Mouse (Mus musculus) v-Abl transformed pro-B cells (cell line): ENCODE results near the gene Napsa.

Source experiments
- in situ Hi-C, 2 experiments: fragments of 400-800 bp; cut with MboI; formaldehyde crosslinking; loops; one replicate each; pipeline ENCODE4 v1.15.1; 2025; ENCODE audit not compliant: unreplicated experiment in 2 of 2

Gene Napsa

DNA sequence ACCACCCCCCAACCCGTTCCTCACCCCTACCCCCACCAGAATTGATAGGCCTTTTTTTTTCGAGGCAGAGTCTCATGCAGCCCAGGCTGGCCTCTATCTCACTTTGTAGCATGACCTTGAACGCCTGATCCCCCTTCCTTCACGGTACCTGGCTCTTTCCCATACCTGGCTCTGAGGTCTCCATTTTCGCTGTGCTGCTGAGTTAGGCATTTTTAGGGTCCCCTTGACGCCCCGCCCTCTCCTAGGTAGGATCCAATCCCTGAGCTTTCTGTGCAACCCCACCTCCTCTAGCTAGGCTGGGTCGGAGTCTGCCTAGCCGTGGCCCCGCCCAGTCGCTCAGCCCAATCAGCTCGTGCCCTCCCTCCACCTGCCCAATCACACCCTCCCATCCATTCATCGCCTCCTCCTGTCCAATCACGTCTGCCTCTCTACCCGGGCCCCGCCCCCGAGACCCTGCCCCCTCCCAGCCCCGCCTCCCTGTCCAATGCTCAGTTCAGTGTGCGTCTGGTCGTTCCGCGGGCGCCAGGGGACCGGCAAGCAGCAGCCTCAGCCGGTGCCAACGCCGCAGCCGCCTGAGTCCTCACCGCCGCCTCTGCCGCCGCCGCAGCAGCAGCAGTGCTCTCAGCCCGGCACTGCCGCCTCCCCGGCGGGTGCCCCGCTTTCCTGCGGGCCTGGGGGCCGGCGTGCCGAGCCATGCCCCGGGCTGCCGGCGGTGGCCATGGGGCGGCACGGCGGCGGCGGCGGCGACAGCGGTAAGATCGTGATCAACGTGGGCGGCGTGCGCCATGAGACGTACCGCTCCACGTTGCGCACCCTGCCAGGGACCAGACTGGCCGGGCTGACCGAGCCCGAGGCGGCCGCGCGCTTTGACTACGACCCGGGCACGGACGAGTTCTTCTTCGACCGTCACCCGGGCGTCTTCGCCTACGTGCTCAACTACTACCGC lies 18.5 kb downstream of the Napsa start, which contains the start of gene Kcnc3:
Gene Kcnc3, plus strand, starts transcription at position 263 of the 946 bp plus-strand sequence.
- in situ Hi-C loops = no loop called here

DNA sequence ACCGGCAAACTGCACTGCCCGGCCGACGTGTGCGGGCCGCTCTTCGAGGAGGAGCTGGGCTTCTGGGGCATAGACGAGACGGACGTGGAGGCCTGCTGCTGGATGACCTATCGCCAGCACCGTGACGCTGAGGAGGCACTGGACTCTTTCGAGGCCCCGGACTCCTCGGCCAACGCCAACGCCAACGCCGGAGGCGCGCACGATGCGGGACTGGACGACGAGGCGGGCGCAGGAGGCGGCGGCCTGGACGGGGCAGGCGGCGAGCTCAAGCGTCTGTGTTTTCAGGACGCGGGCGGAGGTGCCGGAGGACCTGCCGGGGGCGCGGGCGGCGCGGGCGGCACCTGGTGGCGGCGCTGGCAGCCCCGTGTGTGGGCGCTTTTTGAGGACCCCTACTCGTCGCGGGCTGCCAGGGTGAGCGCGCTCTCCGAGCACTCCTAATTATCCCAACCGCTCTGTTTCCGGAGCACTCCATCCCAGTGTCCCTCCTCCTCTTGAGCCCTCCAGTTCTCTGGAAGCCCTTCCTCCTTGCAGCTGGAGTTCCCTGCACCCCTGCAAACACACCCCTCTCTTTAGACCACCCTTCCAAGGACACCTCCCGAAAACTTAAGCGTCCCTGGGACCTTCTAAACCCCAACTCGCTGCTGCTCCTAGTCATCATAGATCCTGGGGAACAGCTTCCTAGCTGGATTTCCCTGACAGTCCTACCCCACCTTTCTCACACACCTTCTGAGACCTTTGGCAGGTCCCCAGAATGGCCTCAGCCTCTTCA lies 19.4 kb downstream of the Napsa start:
- in situ Hi-C loops = no loop called here

DNA sequence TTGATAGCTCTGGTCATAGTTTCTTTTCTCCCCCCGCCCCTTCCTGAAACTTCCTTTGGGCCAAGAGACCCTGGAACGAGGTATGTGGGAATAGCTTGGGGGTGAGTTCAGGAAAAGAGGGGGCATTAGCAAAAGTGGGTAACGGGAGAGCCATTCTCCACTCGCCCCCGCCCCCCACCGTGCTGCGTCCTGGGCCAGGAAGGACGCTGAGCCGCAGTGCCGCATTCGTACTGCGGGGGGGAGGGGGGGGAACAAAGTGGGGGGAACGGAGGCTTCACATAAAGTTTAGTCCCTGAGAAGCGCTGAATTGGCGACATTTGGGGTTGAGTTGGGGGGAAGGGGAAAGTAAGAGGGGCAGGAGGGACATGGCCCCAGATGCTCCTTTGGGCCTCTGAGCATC lies 20.9 kb downstream of the Napsa start:
- in situ Hi-C loops = no loop called here

GRCm38 (mm10) chr7:44593775-44594174 lies 21.6 kb downstream of the Napsa start:
- in situ Hi-C loops = no loop called here

GRCm38 (mm10) chr7:44594291-44594690 lies 22.1 kb downstream of the Napsa start:
- in situ Hi-C loops = no loop called here

- in situ Hi-C loops = no loop called here
These were observed 23.0 kb downstream of the Napsa start for GRCm38 (mm10) chr7:44595131-44595561.

- in situ Hi-C loops = no loop called here
These were observed 23.9 kb downstream of the Napsa start for GRCm38 (mm10) chr7:44596051-44596450.

GRCm38 (mm10) chr7:44596996-44597538 lies 24.9 kb downstream of the Napsa start:
- in situ Hi-C loops = no loop called here

- in situ Hi-C loops = no loop called here
These were observed 25.5 kb downstream of the Napsa start for GRCm38 (mm10) chr7:44597666-44598065.

DNA sequence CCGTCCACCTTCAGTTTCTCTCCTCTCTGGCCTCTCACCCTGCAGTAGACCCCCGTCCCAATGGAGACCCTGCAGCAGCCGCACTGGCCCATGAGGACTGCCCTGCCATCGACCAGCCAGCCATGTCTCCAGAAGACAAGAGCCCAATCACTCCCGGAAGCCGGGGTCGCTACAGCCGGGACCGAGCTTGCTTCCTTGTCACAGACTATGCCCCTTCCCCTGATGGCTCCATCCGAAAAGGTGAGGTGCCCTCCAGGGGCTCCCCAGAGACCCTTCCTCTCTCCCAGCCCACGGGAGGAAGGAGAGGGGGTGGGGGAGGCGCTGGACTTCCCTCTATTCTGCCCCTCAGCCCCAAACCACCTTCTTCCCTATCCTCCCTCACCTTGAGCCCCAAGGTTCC lies 26.2 kb downstream of the Napsa start:
- in situ Hi-C loops = no loop called here

DNA sequence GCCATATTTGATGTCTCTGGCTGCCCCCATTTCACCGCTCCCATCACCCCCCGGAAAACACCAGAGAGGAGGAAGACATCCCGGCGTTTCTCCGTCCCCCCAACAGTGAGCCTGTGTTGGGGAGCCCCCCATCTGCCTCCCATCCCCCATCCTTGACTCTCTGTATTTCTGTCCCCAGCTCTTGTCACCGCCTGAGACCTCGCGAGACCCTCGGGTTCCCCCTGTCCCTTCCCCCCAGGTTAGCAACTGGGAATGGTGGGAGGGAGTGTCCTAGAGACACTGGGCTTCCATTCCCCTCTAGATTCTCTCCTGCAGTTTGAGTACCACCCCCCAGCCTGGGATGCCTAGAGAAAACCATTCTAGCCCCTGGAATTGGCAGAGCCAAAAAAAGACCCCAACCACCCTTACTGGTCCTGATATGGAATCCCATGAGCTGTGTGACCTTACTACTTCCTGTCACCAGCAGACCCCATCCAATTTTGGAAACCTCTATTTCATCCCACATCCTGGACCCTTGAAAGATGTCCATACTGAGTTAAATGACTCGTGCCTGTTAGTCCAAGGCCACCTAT lies 28.6 kb downstream of the Napsa start:
- in situ Hi-C loops = no loop called here

- in situ Hi-C loops = no loop called here
These were observed 29.5 kb downstream of the Napsa start for GRCm38 (mm10) chr7:44601646-44602045.

DNA sequence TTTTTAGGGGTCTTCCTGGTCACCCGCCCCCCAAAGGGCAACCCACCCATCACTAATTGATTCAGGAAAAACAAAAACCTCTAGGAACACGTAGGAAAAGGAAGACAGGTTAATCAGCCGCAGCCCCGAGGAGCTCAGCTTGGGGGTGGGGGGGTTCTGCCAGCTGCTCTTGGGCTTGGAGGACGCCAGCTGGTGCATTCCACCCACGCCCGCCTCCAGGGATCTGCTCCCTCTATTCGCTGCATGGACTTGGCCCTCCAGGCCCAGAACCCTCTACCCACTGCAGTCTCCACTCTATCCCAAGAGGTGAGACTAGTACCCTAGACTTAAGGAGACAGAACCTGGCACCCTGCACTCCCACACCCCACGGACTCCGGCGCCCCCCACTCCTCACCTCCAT lies 30.3 kb downstream of the Napsa start:
- in situ Hi-C loops = no loop called here

- in situ Hi-C loops = no loop called here
These were observed 31.1 kb downstream of the Napsa start for GRCm38 (mm10) chr7:44603186-44603855.

DNA sequence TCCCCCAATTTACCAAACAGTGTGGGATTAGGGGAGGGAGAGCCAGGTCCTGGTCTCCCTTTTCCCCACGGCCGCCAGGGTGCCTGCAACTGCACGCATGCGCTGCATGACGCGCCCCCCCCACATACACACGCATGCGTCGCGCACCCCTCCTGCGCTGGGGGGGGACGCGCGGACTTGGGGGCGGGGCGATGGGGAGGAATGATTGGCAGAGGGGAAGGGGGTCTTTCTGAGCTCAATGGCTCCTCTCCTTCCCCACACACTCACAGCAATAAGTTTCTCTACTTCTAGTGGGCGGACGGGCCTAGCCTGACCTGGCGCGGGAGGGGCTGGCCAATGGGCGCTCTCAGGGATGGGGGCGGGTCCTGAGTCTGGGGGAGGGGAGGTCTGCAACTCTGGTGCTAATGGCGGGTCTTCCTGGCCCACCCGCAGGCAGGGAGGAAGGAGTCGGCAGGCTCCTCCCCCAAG lies 32.0 kb downstream of the Napsa start:
- in situ Hi-C loops = no loop called here

DNA sequence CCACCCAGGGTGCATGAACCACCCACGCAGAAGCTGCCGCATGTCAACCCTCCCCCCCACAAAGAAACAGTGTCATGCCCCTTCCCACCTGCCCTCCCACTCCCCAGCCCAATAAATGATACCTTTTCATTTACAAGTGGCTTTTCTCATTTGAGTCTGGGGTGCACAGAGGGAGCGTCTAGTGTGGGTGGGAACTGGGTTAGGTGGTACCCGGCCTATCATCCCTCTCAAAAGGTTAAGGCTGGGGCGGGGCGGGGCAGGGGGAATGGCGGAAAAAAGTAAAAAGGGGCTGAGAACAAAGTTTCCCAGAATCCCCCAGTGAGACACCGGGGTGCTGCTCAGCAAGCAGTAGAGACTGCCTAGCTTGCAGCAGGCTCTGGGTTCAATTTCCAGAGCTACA lies 32.4 kb downstream of the Napsa start:
- in situ Hi-C loops = no loop called here

DNA sequence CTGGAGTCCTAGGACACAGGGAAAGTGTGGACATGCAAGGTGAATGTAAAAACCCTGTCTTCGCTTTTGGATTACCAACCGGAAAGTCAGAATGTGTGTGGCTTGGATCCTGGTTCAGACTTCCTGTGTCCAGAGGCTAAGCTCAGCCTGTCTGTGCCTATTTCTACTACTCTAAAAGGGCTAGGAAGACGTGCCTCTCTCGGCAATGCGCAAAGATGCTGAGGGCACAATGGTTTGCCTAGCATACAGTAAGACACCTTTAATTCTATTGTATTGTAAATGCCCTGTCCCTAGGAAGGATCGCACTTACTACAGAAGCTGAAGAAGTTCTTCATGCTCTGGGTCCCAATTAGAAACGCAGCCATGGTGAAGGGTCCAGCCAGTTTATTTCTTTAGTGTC lies 33.3 kb downstream of the Napsa start:
- in situ Hi-C loops = no loop called here

DNA sequence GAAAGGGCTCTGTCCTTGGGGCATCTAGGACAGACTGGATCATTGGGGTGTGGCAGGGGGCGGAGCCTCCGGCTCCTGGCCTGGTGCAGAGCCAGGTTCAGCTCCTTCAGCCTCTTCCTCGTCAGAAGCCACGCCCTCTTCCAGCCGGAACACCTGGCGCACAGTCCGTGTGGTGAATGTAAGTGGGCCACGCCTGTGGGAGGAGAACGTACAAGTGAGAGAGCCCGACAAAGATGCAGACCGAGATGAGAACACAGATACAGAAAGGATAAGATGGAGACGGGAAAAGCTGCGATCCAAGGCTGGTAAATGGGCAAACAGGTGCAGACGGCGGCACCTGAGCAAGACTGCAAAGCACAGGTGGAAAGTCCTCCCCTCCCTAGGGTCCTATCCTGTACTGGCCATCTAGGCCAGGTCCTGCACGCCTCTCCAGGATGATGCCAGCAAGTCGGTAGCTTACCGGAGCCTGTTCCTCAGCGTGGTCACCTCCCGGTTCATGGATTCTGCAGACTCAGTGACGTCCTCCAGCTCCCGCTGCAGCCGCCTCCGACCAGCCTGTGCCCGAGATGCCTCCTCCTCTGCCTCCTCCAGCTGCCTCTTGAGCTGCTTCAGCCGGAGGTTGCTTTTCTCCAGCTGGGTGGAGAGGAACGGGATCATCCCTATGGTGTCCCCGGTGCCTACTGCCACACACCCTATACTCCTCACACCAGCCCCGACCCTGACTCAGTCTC lies 34.2 kb downstream of the Napsa start:
- in situ Hi-C loops = no loop called here

DNA sequence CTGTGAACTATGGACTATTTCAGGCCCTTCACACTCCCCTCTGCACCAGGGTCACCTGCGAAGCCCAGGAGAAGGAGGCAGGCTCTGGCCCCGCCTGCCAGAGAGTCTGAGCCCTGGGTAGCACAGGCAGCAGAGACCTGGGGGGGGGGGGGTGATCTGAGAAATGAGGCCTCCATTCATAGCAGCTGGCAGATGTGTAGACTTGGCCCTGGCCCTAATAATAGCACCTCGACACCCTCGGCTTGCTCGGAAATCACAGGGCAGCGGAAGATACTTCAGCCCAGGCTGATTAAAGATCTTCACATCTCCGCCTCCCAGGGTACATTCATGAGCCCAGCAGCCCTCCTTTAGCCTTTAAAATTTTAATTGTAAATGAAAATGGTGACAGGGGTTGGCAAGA lies 40.0 kb downstream of the Napsa start:
- in situ Hi-C loops = no loop called here
